Mouse (Mus musculus) stomach, embryonic 16.5 days (tissue): ENCODE data around the gene Capns1. TPM values are rescaled to one million over a fixed set of nuclear protein-coding genes. Genes with fewer than 3 reads are reported as not detected.

Experiments used
- ATAC-seq: fragments of 200-750 bp; cut with Nextera tagmentation; 2 replicates; pipeline ENCODE4 v1.8.0; 2017; ENCODE audit warnings: moderate number of reproducible peaks, moderate TSS enrichment; ENCODE audit not compliant: insufficient read depth, low FRiP score
- H3K27ac ChIP-seq: fragments of 300-500 bp; sonication (generic); 2 replicates; pipeline ENCODE4 v1.5.1; 2014; ENCODE audit warnings: low read length
- H3K27me3 ChIP-seq: fragments of 300-500 bp; sonication (generic); 2 replicates; pipeline ENCODE4 v1.6.1; 2014; ENCODE audit warnings: low read length, control low read depth, mixed read lengths; ENCODE audit not compliant: control insufficient read depth, insufficient read depth
- H3K36me3 ChIP-seq: fragments of 300-500 bp; sonication (generic); 2 replicates; pipeline ENCODE4 v1.6.1; 2014; ENCODE audit warnings: low read length; ENCODE audit not compliant: control insufficient read depth, insufficient read depth
- H3K4me1 ChIP-seq: fragments of 300-500 bp; sonication (generic); 2 replicates; pipeline ENCODE4 v1.6.1; 2014; ENCODE audit warnings: low read length, control low read depth, mixed read lengths; ENCODE audit not compliant: control insufficient read depth, insufficient read depth
- H3K4me2 ChIP-seq: fragments of 300-500 bp; sonication (generic); 2 replicates; pipeline ENCODE4 v1.6.1; 2014; ENCODE audit warnings: low read depth, low read length, mixed read lengths
- H3K4me3 ChIP-seq: fragments of 300-500 bp; sonication (generic); replicated peaks from 2 replicates; pipeline ENCODE4 v1.5.1; 2014; ENCODE audit warnings: mild to moderate bottlenecking, low read length
- H3K9ac ChIP-seq: fragments of 300-500 bp; sonication (generic); 2 replicates; pipeline ENCODE4 v1.6.1; 2014; ENCODE audit warnings: low read length
- H3K9me3 ChIP-seq: fragments of 300-500 bp; sonication (generic); replicated peaks from 2 replicates; pipeline ENCODE4 v1.6.1; 2016; ENCODE audit warnings: low read length, control low read depth; ENCODE audit not compliant: control insufficient read depth
- WGBS: fragments of 180-500 bp; shearing (Covaris S2); extraction: QIAGEN DNeasy Blood & Tissue Kit; methylation state at CpG from one replicate; pipeline ENCODE4 v1.1.7; 2014; 5-methylcytosine and 5-hydroxymethylcytosine counted together
- polyA plus RNA-seq: library from polyadenylated mRNA; unstranded; fragments of >200 nt; fragmentation: Nextera tagmentation; extraction: Ambion mirVana; gene quantifications from 2 replicates; pipeline ENCODE4 v1.2.1, GENCODE M21; 2015

The Capns1 gene
- polyA plus RNA-seq, 1 experiment from 2014 or later, result 90.0 TPM

DNA sequence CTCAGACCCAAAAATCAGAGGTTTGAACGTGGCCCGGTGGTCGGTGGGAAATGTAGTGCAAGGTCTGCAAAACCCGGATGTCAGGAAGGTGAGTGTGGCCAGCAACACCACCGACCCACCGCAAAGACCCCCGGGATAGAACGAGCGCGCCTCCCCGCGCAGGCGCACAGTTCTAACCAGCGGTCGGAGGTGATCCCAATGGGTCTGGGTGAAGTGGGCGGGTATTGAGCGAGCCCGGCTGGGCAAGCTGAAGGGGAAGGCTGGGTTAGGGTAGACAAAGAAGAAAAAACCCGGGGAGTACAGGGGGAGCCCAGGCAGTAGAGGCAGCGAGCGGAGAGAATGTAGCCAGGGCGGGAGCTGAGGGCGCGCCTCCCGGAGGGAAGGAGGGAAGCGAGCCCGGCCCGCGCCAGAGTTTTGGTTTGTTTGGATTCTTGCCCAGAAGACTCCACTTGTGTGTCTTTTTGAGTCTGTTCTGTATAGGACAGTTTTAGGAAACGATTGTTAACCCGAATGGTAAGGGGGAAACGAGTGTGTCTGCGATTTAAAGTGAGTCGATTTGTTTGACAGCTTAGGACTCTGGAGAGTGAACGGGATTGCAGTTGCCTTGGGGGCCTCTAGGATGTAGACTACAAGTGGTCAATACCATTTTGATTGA lies 54.9 kb downstream of the Capns1 start:
- peak overlapping the region; percentile 63 for H3K4me3 ChIP-seq
- H3K9me3 ChIP-seq, result peaks cover 13% of the 10 kb centered on the region; the same call in 1 of the 2 replicates
- H3K27ac ChIP-seq, result peak overlapping the region; percentile 77; the same call in 1 of the 2 replicates
- 1% methylated on average over 35 of the region's 35 CpGs for WGBS
- peaks cover 4% of the 10 kb centered on the region for H3K4me1 ChIP-seq
- peak; percentile 93 for ATAC-seq
- no peaks in the 10 kb centered on the region for H3K27me3 ChIP-seq
- H3K36me3 ChIP-seq, result peaks cover 13% of the 10 kb centered on the region
- H3K9ac ChIP-seq, result peak overlapping the region; percentile 76
- peak overlapping the region; percentile 76 for H3K4me2 ChIP-seq

DNA sequence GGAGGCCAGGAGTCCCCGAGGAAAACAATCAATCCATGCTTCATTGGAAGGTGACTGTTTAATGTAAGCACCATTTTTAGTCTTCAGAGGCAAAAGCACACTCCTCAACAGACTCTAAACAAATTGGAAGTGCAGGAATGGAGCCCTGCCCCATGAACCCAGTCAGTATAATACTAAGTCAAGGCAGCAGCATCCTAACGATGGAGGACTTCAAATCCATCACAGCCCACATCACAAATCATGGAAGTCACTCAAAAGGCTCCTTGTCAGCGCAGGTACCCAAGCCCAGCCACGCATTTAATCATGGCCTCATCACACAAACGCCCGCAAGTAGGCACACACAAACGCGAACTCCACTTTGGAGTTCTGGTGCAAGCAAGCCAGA lies 55.4 kb downstream of the Capns1 start:
- peaks cover 10% of the 10 kb centered on the region; the same call in 1 of the 2 replicates for H3K36me3 ChIP-seq
- peak overlapping the region; percentile 76 for H3K4me2 ChIP-seq
- 8% methylated on average over 8 of the region's 8 CpGs for WGBS
- peak overlapping the region; percentile 63 for H3K4me3 ChIP-seq
- H3K27me3 ChIP-seq, result no peaks in the 10 kb centered on the region
- H3K9ac ChIP-seq, result peak overlapping the region; percentile 76
- no peak for ATAC-seq
- H3K4me1 ChIP-seq, result peaks cover 4% of the 10 kb centered on the region
- H3K27ac ChIP-seq, result peak overlapping the region; percentile 77; the same call in 1 of the 2 replicates
- H3K9me3 ChIP-seq, result peaks cover 9% of the 10 kb centered on the region; the same call in 1 of the 2 replicates

Other genes with a start within 250 kb of the Capns1 start
- gene Zfp74, start 244.7 kb downstream of the Capns1 start, polyA plus RNA-seq, result 8.1 and 8.8 TPM in 2 replicates
- 14.0 and 14.9 TPM in 2 replicates for gene Zfp568, start 214.9 kb downstream of the Capns1 start, polyA plus RNA-seq
- 3.7 and 4.6 TPM in 2 replicates for gene Zfp14, start 147.4 kb downstream of the Capns1 start, polyA plus RNA-seq
- gene Zfp82, start 125.9 kb downstream of the Capns1 start, polyA plus RNA-seq, result 4.5 and 5.1 TPM in 2 replicates
- gene Gm26920, start 108.4 kb downstream of the Capns1 start, polyA plus RNA-seq, result 0.70 and 0.87 TPM in 2 replicates
- 6.8 and 8.6 TPM in 2 replicates for gene Zfp566, start 108.3 kb downstream of the Capns1 start, polyA plus RNA-seq
- 96.5 and 108 TPM in 2 replicates for gene Zfp260, start 104.0 kb downstream of the Capns1 start, polyA plus RNA-seq
- gene Zfp382, start 76.9 kb downstream of the Capns1 start, polyA plus RNA-seq, result 9.5 TPM in 2 replicates
- gene Zfp146, start 29.1 kb downstream of the Capns1 start, polyA plus RNA-seq, result 12.2 and 12.6 TPM in 2 replicates
- gene Cox7a1, start 14.7 kb downstream of the Capns1 start, polyA plus RNA-seq, result 12.8 and 25.0 TPM in 2 replicates
- gene Polr2i, start 33.1 kb upstream of the Capns1 start, polyA plus RNA-seq, result 111 and 116 TPM in 2 replicates
- 148 and 151 TPM in 2 replicates for gene Tbcb, start 33.5 kb upstream of the Capns1 start, polyA plus RNA-seq
- 0.19 TPM in 1 of 2 replicates, not detected in the other for gene Ovol3, start 36.9 kb upstream of the Capns1 start, polyA plus RNA-seq
- gene Thap8, start 81.3 kb upstream of the Capns1 start, polyA plus RNA-seq, result 0.25 and 0.53 TPM in 2 replicates
- 7.1 and 7.3 TPM in 2 replicates for gene Wdr62, start 81.6 kb upstream of the Capns1 start, polyA plus RNA-seq
- gene Clip3, start 92.9 kb upstream of the Capns1 start, polyA plus RNA-seq, result 21.4 and 22.6 TPM in 2 replicates
- 64.4 and 64.7 TPM in 2 replicates for gene Alkbh6, start 109.9 kb upstream of the Capns1 start, polyA plus RNA-seq
- gene Syne4, start 116.0 kb upstream of the Capns1 start, polyA plus RNA-seq, result 54.0 and 54.3 TPM in 2 replicates
- 1.2 TPM in 1 of 2 replicates, not detected in the other for gene E130208F15Rik, start 122.9 kb upstream of the Capns1 start, polyA plus RNA-seq
- 12.1 and 14.6 TPM in 2 replicates for gene Sdhaf1, start 125.1 kb upstream of the Capns1 start, polyA plus RNA-seq
- 4.0 and 4.6 TPM in 2 replicates for gene Lrfn3, start 164.0 kb upstream of the Capns1 start, polyA plus RNA-seq
- 71.0 and 75.8 TPM in 2 replicates for gene Tyrobp, start 214.9 kb upstream of the Capns1 start, polyA plus RNA-seq
- gene Hcst, start 221.0 kb upstream of the Capns1 start, polyA plus RNA-seq, result 1.9 and 2.0 TPM in 2 replicates
- 1.5 and 2.0 TPM in 2 replicates for gene Nfkbid, start 222.9 kb upstream of the Capns1 start, polyA plus RNA-seq
- gene Aplp1, start 246.7 kb upstream of the Capns1 start, polyA plus RNA-seq, result 29.2 and 33.0 TPM in 2 replicates